Mouse (Mus musculus) heart, adult 18-20 months (tissue): Measurements from ENCODE around the gene Zfp872. TPM values are rescaled to one million over a fixed set of nuclear protein-coding genes. Genes with fewer than 3 reads are reported as not detected.
"Not testable (repeated sequence)": the region's sequence is repeated elsewhere in the genome, so short reads cannot be mapped to it uniquely, and the experiment has no call there.

Experiments
- DNase-seq, 2 experiments: peaks; one replicate each; pipeline ENCODE4 v3.0.0; 2021 to 2022; ENCODE audit warnings: mixed read lengths in 1 of 2
- total RNA-seq, 2 experiments: library from RNA; stranded (reverse); gene quantifications; 2 replicates each; pipeline ENCODE4 v1.2.3; 2021

Zfp872 gene
- total RNA-seq, 2 experiments from 2014 or later, result 0.13 to 0.15 TPM

DNA sequence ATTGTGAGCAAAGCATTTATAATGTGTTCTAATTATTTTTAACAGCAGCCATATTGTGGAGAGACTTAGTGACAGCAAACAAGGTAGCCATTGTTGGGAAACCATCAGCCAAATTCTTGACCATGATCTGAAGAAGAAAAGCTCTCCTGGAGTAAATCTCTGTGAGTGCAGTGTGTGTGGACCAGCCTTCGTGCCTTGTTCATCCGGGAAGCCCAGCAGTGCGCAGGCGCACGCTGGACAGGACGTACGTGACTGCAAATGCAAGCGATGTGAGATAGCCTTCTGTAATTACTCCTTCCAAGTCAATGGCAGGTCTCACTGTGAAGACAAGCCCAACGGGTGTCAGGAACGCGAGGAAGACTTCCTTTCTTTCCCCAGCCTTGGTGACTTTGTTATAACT, 18.6 kb upstream of the Zfp872 start:
- no peak for DNase-seq

DNA sequence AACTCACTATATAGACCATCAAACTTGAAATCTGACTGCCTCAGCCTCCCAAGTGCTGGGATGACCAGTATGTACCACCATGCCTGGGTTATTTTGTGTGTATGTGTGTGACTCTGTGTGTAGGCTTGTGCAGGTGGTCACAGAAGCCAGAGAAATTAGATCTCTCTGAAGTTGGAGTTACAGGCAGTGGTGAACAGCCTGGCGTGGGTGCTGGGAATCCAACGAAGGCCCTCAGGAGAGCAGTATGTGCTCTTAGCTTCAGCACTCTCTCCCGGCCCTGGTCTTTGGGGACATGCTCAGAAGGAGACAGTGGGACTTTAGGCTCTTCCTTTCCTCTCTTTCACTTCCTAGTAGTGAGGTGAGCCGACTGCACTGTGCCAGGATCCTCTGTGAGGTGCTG, 15.6 kb upstream of the Zfp872 start:
- DNase-seq, result no peak

GRCm38 (mm10) chr9:22196412-22196811, 8.5 kb downstream of the Zfp872 start:
- no peak for DNase-seq

DNA sequence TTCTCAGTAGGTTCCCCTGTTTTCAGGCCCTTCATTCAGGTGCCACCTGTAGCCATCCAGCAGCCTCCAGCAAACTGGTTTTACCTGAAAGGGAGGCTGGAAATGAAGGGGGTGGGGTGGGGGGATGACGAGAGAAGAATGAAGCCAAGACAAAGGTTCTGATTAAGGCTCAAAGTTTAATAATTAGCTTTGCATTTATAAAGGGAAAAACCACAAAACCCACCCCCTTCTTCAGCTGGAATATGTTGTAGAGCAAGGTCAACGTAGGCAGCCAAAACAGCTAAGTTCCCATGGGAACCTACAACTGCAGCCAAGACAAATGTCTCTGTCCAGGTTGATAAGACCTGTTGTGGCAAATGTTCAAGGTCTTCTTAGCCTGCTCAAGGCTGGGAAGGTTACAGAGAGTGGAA, 25.9 kb downstream of the Zfp872 start:
- DNase-seq, result peak; percentile 50 to 64

- DNase-seq, result no peak
Measured at GRCm38 (mm10) chr9:22214549-22214948, 26.7 kb downstream of the Zfp872 start.

- no peak for DNase-seq
Measured at GRCm38 (mm10) chr9:22216705-22217104, 28.8 kb downstream of the Zfp872 start.

DNA sequence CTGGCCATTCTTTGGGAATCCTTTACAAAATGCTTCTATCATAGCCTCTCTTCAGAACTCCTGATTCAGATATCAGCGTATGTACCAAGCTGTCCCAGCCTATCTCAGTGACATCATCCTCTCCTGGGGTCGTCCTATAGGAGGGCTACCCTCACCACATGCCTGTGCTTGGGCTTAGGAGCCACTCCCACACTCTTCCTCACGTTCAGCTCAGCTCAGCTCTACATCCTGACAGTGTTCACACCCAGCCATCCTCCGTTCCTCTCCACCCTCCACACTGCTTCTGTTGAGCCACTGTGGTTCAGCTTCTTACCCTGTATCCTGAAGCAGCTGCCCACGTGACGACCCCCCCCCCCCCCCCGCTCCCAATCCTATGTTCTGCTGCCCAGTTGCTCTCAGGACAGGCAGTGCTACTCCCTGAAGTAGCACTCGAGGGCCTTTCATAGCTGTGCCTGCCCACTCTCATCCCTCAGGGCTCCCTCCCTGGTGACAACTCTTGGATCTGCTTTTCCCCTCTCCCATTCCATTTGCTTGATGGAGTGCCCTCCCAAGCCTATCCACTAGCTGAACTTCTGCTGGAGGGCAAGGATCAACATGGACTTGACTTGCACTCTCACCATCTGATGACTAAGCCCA, 30.1 kb downstream of the Zfp872 start:
- no peak for DNase-seq

GRCm38 (mm10) chr9:22224066-22224465, 36.2 kb downstream of the Zfp872 start:
- DNase-seq, result no peak

DNA sequence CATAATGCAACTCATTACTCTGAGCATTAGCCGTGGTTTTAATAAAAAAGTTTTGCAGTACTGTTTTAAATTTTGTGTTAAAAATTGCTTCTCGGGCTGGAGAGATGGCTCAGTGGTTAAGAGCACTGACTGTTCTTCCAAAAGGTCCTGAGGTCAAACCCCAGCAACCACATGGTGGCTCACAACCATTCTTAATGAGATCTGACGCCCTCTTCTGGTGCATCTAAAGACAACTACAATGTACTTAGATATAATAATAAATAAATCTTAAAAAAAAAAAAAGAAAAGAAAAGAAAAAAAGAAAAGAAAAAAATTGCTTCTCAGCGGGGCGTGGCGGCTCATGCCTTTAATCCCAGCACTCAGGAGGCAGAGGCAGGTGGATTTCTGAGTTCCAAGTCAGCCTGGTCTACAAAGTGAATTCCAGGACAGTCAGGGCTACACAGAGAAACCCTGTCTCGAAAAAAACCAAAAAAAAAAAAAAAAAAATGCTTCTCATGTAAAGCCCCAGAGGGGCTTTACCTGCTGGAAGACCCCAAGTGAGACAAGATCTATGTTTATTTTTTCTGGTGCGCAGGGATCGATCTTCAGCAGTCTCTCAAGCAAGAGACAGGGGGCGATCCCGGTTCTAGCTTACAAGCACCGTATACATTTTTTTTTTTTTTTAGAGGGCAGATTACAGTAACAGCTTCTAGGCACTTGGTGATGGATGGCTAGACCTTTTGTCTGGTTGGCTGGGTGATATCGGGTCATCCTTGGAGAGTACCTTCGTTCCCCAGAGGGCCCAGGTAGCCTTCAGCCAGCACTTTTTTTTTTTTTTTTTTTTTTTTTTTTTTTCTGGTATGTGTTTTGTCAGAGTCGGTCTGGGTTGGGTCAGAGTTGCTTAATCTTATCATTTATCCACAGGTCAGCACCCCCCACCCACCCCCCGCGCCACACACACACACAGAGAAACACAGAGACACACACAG, 36.9 kb downstream of the Zfp872 start:
- DNase-seq, result peak in 1 of 2 experiments; percentile 22

- DNase-seq, result peak; percentile 99 to 100
Measured at GRCm38 (mm10) chr9:22225581-22226388, 37.9 kb downstream of the Zfp872 start, which contains the start of gene Zfp809. Zfp809 (plus strand) TSS chr9:22225714.

GRCm38 (mm10) chr9:22226389-22226673, 38.4 kb downstream of the Zfp872 start:
- DNase-seq, result not testable (repeated sequence)

DNA sequence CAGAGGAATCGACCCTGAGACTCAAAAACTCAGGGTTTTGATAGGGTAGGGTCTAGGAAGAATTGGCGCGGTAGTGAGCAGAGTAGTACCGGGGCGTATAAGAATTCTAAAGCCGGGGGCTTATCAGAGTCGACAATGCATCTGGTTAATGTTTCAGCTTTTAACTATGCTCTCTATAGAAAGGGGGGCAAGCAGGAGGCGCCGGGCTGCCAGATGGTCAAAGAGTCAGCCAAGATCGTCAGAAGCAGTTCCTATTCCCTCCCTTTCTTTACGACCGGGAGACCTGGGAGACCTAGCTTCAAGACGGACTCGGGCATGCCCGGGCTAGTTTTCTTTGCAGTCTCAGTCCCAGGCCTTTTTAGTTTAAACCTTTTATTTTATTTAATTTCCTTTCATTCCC, 39.0 kb downstream of the Zfp872 start:
- DNase-seq, result peak; percentile 79 to 85

- no peak for DNase-seq
Measured at GRCm38 (mm10) chr9:22229386-22230026, 41.6 kb downstream of the Zfp872 start.

GRCm38 (mm10) chr9:22230061-22230460, 42.2 kb downstream of the Zfp872 start:
- DNase-seq, result no peak

- no peak for DNase-seq
Measured at GRCm38 (mm10) chr9:22230556-22230955, 42.7 kb downstream of the Zfp872 start.

DNA sequence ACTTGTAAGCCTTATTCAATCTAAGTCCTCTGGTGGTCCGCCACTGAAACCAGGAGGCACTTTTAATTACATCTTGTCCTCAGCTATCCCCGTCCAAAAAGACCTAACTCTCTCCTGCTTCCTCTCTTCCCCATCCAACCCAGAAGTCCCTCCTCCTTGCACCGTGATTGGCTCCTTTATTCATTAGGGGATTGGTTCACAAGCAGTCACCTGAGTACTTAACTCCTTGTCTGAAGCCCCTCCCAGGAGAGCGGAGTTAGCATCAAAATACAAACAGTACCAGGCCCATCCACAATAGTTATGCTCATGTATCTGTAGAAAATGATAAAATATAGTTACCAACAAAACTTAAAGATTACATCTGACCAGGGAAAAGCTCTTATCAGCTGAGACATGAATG, 52.1 kb downstream of the Zfp872 start:
- DNase-seq, result no peak

- DNase-seq, result no peak
Measured at GRCm38 (mm10) chr9:22244242-22244641, 56.4 kb downstream of the Zfp872 start.

Other genes with a start within 250 kb of the Zfp872 start
- gene Swsap1, start 232.3 kb upstream of the Zfp872 start, total RNA-seq, result 1 to 10 TPM; 7.6 to 7.8 TPM
- 1 to 10 TPM in 1 of 2 experiments, under 1 TPM in 1; 0.84 to 2.1 TPM for gene Epor, start 224.6 kb upstream of the Zfp872 start, total RNA-seq
- gene Rgl3, start 198.6 kb upstream of the Zfp872 start, total RNA-seq, result 1 to 10 TPM; 4.8 to 7.1 TPM
- under 1 TPM in 1 of 2 experiments, not detected in 1; 0.31 TPM for gene Ccdc151, start 185.5 kb upstream of the Zfp872 start, total RNA-seq
- gene Prkcsh, start 185.3 kb upstream of the Zfp872 start, total RNA-seq, result 10 to 100 TPM; 58.7 to 64.6 TPM
- gene Elavl3, start 136.1 kb upstream of the Zfp872 start, total RNA-seq, result under 1 TPM in 1 of 2 experiments, not detected in 1; 0.26 TPM
- gene Gm49318, start 116.8 kb upstream of the Zfp872 start, total RNA-seq, result under 1 TPM in 1 of 2 experiments, not detected in 1; 0.55 TPM
- 1 to 10 TPM; 3.8 to 3.9 TPM for gene Zfp653, start 116.7 kb upstream of the Zfp872 start, total RNA-seq
- 100 to 1,000 TPM; 105 to 108 TPM for gene Ecsit, start 102.7 kb upstream of the Zfp872 start, total RNA-seq
- 1 to 10 TPM; 7.1 to 9.8 TPM for gene Cnn1, start 88.9 kb upstream of the Zfp872 start, total RNA-seq
- gene Elof1, start 70.9 kb upstream of the Zfp872 start, total RNA-seq, result 10 to 100 TPM; 35.2 to 36.2 TPM
- gene Acp5, start 52.4 kb upstream of the Zfp872 start, total RNA-seq, result 10 to 100 TPM in 1 of 2 experiments, 1 to 10 TPM in 1; 1.9 to 12.3 TPM
- 10 to 100 TPM; 43.8 to 55.1 TPM for gene Pigyl, start 31.2 kb upstream of the Zfp872 start, total RNA-seq
- gene Zfp809, start 37.6 kb downstream of the Zfp872 start, total RNA-seq, result 10 to 100 TPM; 22.6 to 24.1 TPM
- gene Zfp599, start 71.8 kb downstream of the Zfp872 start, total RNA-seq, result under 1 TPM; 0.15 to 0.21 TPM
- 1 to 10 TPM; 4.7 to 5.5 TPM for gene Zfp810, start 119.6 kb downstream of the Zfp872 start, total RNA-seq
- gene Anln, start 201.1 kb downstream of the Zfp872 start, total RNA-seq, result 1 to 10 TPM; 1.6 TPM
- under 1 TPM; 0.30 to 0.31 TPM for gene 9530077C05Rik, start 223.4 kb downstream of the Zfp872 start, total RNA-seq